Mouse (Mus musculus): ENCODE data around the gene Frat2. TPM values are rescaled to one million over a fixed set of nuclear protein-coding genes. Genes with fewer than 3 reads are reported as not detected.

Gene Frat2
- total and polyA plus RNA-seq, 3 experiments: 55.6 to 110 TPM; not detected in 1

GRCm38 (mm10) chr19:41835816-41836215 is 12.1 kb downstream of the Frat2 start (continued):
- TF ChIP-seq BHLHE40 (IDR thresholded peaks at IDR 0.05; ENCODE audit: borderline replicate concordance, low read depth, low read length): no peak
- TF ChIP-seq ZC3H11A (IDR thresholded peaks at IDR 0.05; ENCODE audit: low read depth, low read length): no peak
- peak; percentile 73 for TF ChIP-seq HCFC1 (IDR thresholded peaks at IDR 0.05; ENCODE audit: low read depth, low read length)
- peak; percentile 91 for TF ChIP-seq MXI1 (IDR thresholded peaks at IDR 0.05; ENCODE audit: low read depth, low read length)
- TF ChIP-seq ZMIZ1 (IDR thresholded peaks at IDR 0.05; ENCODE audit: low read depth, low read length): peak; percentile 94
- peak; percentile 68 for TF ChIP-seq RCOR1 (IDR thresholded peaks at IDR 0.05; ENCODE audit: low read depth, low read length)
- peak; percentile 64 for TF ChIP-seq GATA1 (IDR thresholded peaks at IDR 0.05; ENCODE audit: low read depth, low read length)
- no peak for TF ChIP-seq KAT2A (conservative IDR thresholded peaks at IDR 0.05; ENCODE audit: low read depth, low read length)
- TF ChIP-seq ZNF384 (IDR thresholded peaks at IDR 0.05; ENCODE audit: low read depth, low read length): peak; percentile 67; the same call in 1 of the 2 replicates
- TF ChIP-seq ELF1 (IDR thresholded peaks at IDR 0.05; ENCODE audit: low read depth, low read length): peak; percentile 83
- TF ChIP-seq TBP (IDR thresholded peaks at IDR 0.05; ENCODE audit: low read depth, low read length): peak; percentile 93
- TF ChIP-seq USF2 (IDR thresholded peaks at IDR 0.05; ENCODE audit: borderline replicate concordance in 1 of 2, insufficient read depth in 1 of 2, low read depth in 1 of 2, low read length in 2 of 2): no peak
- 0 out of 2 replicates have a peak, but pooled peaks have one; percentile 42 for TF ChIP-seq UBTF (IDR thresholded peaks at IDR 0.05; ENCODE audit: borderline replicate concordance, insufficient read depth, low read depth, low read length)
- TF ChIP-seq JUND (IDR thresholded peaks at IDR 0.05; ENCODE audit: low read depth, low read length): no peak
- peak; percentile 83 for TF ChIP-seq USF1 (IDR thresholded peaks at IDR 0.05; ENCODE audit: low read depth, low read length)
- TF ChIP-seq RAD21 (IDR thresholded peaks at IDR 0.05; ENCODE audit: low read depth, low read length): no peak
- TF ChIP-seq MAFK (IDR thresholded peaks at IDR 0.05; ENCODE audit: borderline replicate concordance, low read depth, low read length): no peak
- no peak for TF ChIP-seq ZKSCAN1 (IDR thresholded peaks at IDR 0.05; ENCODE audit: low read depth, low read length)
- TF ChIP-seq SMC3 (IDR thresholded peaks at IDR 0.05; ENCODE audit: low read depth, low read length): no peak
- TF ChIP-seq POLR2AphosphoS2 (IDR thresholded peaks at IDR 0.05; ENCODE audit: low read length): peak; percentile 86
- TF ChIP-seq EP300 (IDR thresholded peaks at IDR 0.05; ENCODE audit: low read depth in 1 of 2, low read length in 2 of 2): peak; percentile 63 to 92
- peak; percentile 39; the same call in 1 of the 2 replicates for TF ChIP-seq MAX (IDR thresholded peaks at IDR 0.05; ENCODE audit: low read length)
- TF ChIP-seq E2F4 (IDR thresholded peaks at IDR 0.05; ENCODE audit: borderline replicate concordance, low read depth, low read length): no peak
- TF ChIP-seq NELFE (IDR thresholded peaks at IDR 0.05; ENCODE audit: low read depth, low read length): peak; percentile 86

DNA sequence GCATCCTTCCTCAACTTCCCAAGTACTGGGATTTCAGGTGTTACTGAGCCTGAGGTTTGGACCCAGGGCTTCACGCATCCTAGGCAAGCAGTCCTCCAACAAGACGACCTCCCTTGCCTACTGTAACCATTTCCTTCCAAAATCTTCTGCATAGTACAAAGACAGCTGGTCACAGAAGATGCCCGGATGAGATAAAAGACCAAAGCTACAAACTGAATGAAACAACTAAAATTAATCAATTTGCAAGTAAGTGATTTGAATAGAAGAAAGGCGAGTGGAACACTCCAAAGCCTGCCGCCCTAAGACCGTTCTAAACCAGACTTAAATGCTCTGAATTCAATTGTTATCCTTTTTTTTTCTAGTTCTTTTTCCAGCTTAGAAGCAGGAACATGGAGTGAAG is 12.5 kb downstream of the Frat2 start:
- Histone ChIP-seq H3K79me2 (ENCODE audit: control insufficient read depth, insufficient read depth, low read length, poor library complexity) (peaks cover 25% of the 10 kb centered on the region), H3K27ac (ENCODE audit: control insufficient read depth, low read depth, low read length) (peak overlapping the region; percentile 94), H3K4me1 (ENCODE audit: control insufficient read depth in 1 of 2, insufficient read depth in 2 of 2, low read length in 2 of 2) (peaks cover 20 to 51% of the 10 kb centered on the region in 2 experiments), H3K27me3 (ENCODE audit: control insufficient read depth in 1 of 2, insufficient read depth in 2 of 2, low read length in 2 of 2) (no peaks in the 10 kb centered on the region), H3K4me3 (ENCODE audit: control insufficient read depth in 1 of 2, insufficient read depth in 1 of 2, low read depth in 2 of 2, low read length in 2 of 2) (peak overlapping the region; percentile 3 to 36; a peak in 3 of 4 replicates), H3K9ac (ENCODE audit: control insufficient read depth, low read depth, low read length, poor library complexity, severe bottlenecking) (peak overlapping the region; percentile 12), H3K9me3 (replicated peaks; ENCODE audit: insufficient read depth, low read length) (no peaks in the 10 kb centered on the region), H3K36me3 (ENCODE audit: control insufficient read depth in 1 of 2, insufficient read depth in 2 of 2, low read length in 2 of 2) (peaks cover 0 to 46% of the 10 kb centered on the region in 2 experiments; a peak in 2 of 4 replicates)
- no peak for DNase-seq (ENCODE audit: low read depth, low spot score)
- peak; percentile 45; the same call in 1 of the 2 replicates for TF ChIP-seq ETS1 (IDR thresholded peaks at IDR 0.05; ENCODE audit: low read depth, low read length)
- no peak for TF ChIP-seq CTCF (IDR thresholded peaks at IDR 0.05 in 2 of 3, conservative IDR thresholded peaks at IDR 0.05 in 1 of 3; ENCODE audit: control insufficient read depth in 1 of 3, insufficient read depth in 1 of 3, low read depth in 2 of 3, low read length in 3 of 3, poor library complexity in 1 of 3, severe bottlenecking in 1 of 3)
- no peak for TF ChIP-seq MYB (IDR thresholded peaks at IDR 0.05; ENCODE audit: low read depth, low read length)
- TF ChIP-seq GATA1 (IDR thresholded peaks at IDR 0.05; ENCODE audit: low read depth, low read length): peak; percentile 89
- TF ChIP-seq ZNF384 (IDR thresholded peaks at IDR 0.05; ENCODE audit: low read depth, low read length): no peak

All from MEL (cell line).